Mouse (Mus musculus) midbrain, embryonic 11.5 days (tissue): ENCODE measurements around the gene Fam214a. TPM values are rescaled to one million over a fixed set of nuclear protein-coding genes. Genes with fewer than 3 reads are reported as not detected.

Experiments
- ATAC-seq: fragments of 200-750 bp; cut with Nextera tagmentation; 2 replicates; pipeline ENCODE4 v1.8.0; 2017; ENCODE audit warnings: moderate TSS enrichment, moderate library complexity; ENCODE audit not compliant: low FRiP score
- DNase-seq: peaks from one replicate; pipeline ENCODE4 v3.0.0; 2015; ENCODE audit warnings: low spot score; ENCODE audit errors: missing footprints
- H3K27ac ChIP-seq: fragments of 300-500 bp; sonication (generic); 2 replicates; pipeline ENCODE4 v1.5.1; 2014; ENCODE audit warnings: low read depth, low read length
- H3K27me3 ChIP-seq: fragments of 300-500 bp; sonication (generic); 2 replicates; pipeline ENCODE4 v1.6.1; 2014; ENCODE audit warnings: mild to moderate bottlenecking, low read length, moderate library complexity, mixed read lengths; ENCODE audit not compliant: control insufficient read depth, insufficient read depth
- H3K36me3 ChIP-seq: fragments of 300-500 bp; sonication (generic); 2 replicates; pipeline ENCODE4 v1.6.1; 2014; ENCODE audit warnings: mild to moderate bottlenecking, low read length, moderate library complexity, mixed read lengths; ENCODE audit not compliant: control insufficient read depth, insufficient read depth
- H3K4me1 ChIP-seq: fragments of 300-500 bp; sonication (generic); 2 replicates; pipeline ENCODE4 v1.6.1; 2014; ENCODE audit warnings: low read length; ENCODE audit not compliant: control insufficient read depth, insufficient read depth
- H3K4me2 ChIP-seq: fragments of 300-500 bp; sonication (generic); 2 replicates; pipeline ENCODE4 v1.6.1; 2014; ENCODE audit warnings: mild to moderate bottlenecking, moderate library complexity
- H3K4me3 ChIP-seq: fragments of 300-500 bp; sonication (generic); 2 replicates; pipeline ENCODE4 v1.5.1; 2014; ENCODE audit warnings: low read depth, low read length
- H3K9ac ChIP-seq: fragments of 300-500 bp; sonication (generic); 2 replicates; pipeline ENCODE4 v1.6.1; 2014; ENCODE audit warnings: low read length
- H3K9me3 ChIP-seq: fragments of 300-500 bp; sonication (generic); 2 replicates; pipeline ENCODE4 v1.6.1; 2016; ENCODE audit warnings: low read length; ENCODE audit not compliant: control insufficient read depth
- WGBS: fragments of 180-500 bp; shearing (Covaris S2); extraction: QIAGEN DNeasy Blood & Tissue Kit; methylation state at CpG from one replicate; pipeline ENCODE4 v1.1.7; 2014; 5-methylcytosine and 5-hydroxymethylcytosine counted together
- polyA plus RNA-seq: library from polyadenylated mRNA; unstranded; fragments of >200 nt; fragmentation: Nextera tagmentation; extraction: Ambion mirVana; gene quantifications from 2 replicates; pipeline ENCODE4 v1.2.1, GENCODE M21; 2014

Fam214a gene
- polyA plus RNA-seq, 1 experiment from 2014 or later = 18.9 TPM

GRCm38 (mm10) chr9:75040566-75040965, 87.9 kb downstream of the Fam214a start:
- Histone ChIP-seq H3K4me1 (peaks cover 4% of the 10 kb centered on the region; the same call in 1 of the 2 replicates), H3K27ac (no peak overlapping the region), H3K27me3 (no peaks in the 10 kb centered on the region), H3K36me3 (no peaks in the 10 kb centered on the region), H3K4me3 (no peak overlapping the region), H3K9me3 (no peaks in the 10 kb centered on the region), H3K9ac (no peak overlapping the region), H3K4me2 (no peak overlapping the region)
- WGBS = 91% methylated on average over 2 of the region's 2 CpGs
- DNase-seq = peak; percentile 72
- no peak for ATAC-seq

GRCm38 (mm10) chr9:75041840-75042525, 89.3 kb downstream of the Fam214a start:
- peak; percentile 49 for DNase-seq
- 86% methylated on average over 2 of the region's 2 CpGs for WGBS

GRCm38 (mm10) chr9:75043191-75043590, 90.5 kb downstream of the Fam214a start:
- DNase-seq = peak; percentile 71
- no peaks in the 10 kb centered on the region for H3K9me3 ChIP-seq
- H3K36me3 ChIP-seq = no peaks in the 10 kb centered on the region

More at GRCm38 (mm10) chr9:75041840-75042525, 89.3 kb downstream of the Fam214a start:
- no peak overlapping the region for H3K27ac ChIP-seq
- no peak for ATAC-seq
- no peak overlapping the region for H3K4me3 ChIP-seq
- H3K9ac ChIP-seq = no peak overlapping the region
- no peaks in the 10 kb centered on the region for H3K9me3 ChIP-seq
- H3K4me1 ChIP-seq = peaks cover 4% of the 10 kb centered on the region; the same call in 1 of the 2 replicates
- no peaks in the 10 kb centered on the region for H3K27me3 ChIP-seq
- no peaks in the 10 kb centered on the region for H3K36me3 ChIP-seq
- H3K4me2 ChIP-seq = no peak overlapping the region

GRCm38 (mm10) chr9:75047079-75047478, 94.4 kb downstream of the Fam214a start:
- ATAC-seq (no peak), DNase-seq (no peak)
- Histone ChIP-seq H3K4me3 (no peak overlapping the region), H3K9ac (no peak overlapping the region), H3K9me3 (no peaks in the 10 kb centered on the region), H3K36me3 (no peaks in the 10 kb centered on the region), H3K27me3 (no peaks in the 10 kb centered on the region), H3K4me1 (no peaks in the 10 kb centered on the region), H3K4me2 (no peak overlapping the region), H3K27ac (no peak overlapping the region)

More at GRCm38 (mm10) chr9:75043191-75043590, 90.5 kb downstream of the Fam214a start:
- ATAC-seq = no peak
- Histone ChIP-seq H3K27ac (no peak overlapping the region), H3K27me3 (no peaks in the 10 kb centered on the region), H3K4me3 (no peak overlapping the region), H3K4me1 (peaks cover 4% of the 10 kb centered on the region; the same call in 1 of the 2 replicates), H3K4me2 (no peak overlapping the region), H3K9ac (no peak overlapping the region)
- 92% methylated on average over 2 of the region's 2 CpGs for WGBS

- Histone ChIP-seq H3K36me3 (no peaks in the 10 kb centered on the region), H3K27ac (no peak overlapping the region), H3K9me3 (no peaks in the 10 kb centered on the region), H3K4me1 (no peaks in the 10 kb centered on the region), H3K27me3 (no peaks in the 10 kb centered on the region), H3K4me3 (no peak overlapping the region), H3K4me2 (no peak overlapping the region), H3K9ac (no peak overlapping the region)
- ATAC-seq (no peak), DNase-seq (peak; percentile 47)
- WGBS = 87% methylated on average over 3 of the region's 3 CpGs
Observed at GRCm38 (mm10) chr9:75049100-75049499, 96.4 kb downstream of the Fam214a start.

GRCm38 (mm10) chr9:75050003-75050402, 97.3 kb downstream of the Fam214a start:
- Histone ChIP-seq H3K9ac (no peak overlapping the region), H3K4me3 (no peak overlapping the region), H3K4me1 (no peaks in the 10 kb centered on the region), H3K9me3 (no peaks in the 10 kb centered on the region), H3K4me2 (no peak overlapping the region), H3K27ac (no peak overlapping the region), H3K36me3 (no peaks in the 10 kb centered on the region), H3K27me3 (no peaks in the 10 kb centered on the region)
- 39% methylated on average over 3 of the region's 3 CpGs for WGBS
- ATAC-seq (no peak), DNase-seq (peak; percentile 87)

GRCm38 (mm10) chr9:75051841-75052240, 99.2 kb downstream of the Fam214a start:
- H3K36me3 ChIP-seq = peaks cover 4% of the 10 kb centered on the region; the same call in 1 of the 2 replicates
- no peaks in the 10 kb centered on the region for H3K4me1 ChIP-seq
- 86% methylated on average over 4 of the region's 4 CpGs for WGBS
- H3K27me3 ChIP-seq = no peaks in the 10 kb centered on the region
- H3K27ac ChIP-seq = no peak overlapping the region
- DNase-seq = no peak
- ATAC-seq = no peak
- no peak overlapping the region for H3K4me2 ChIP-seq
- no peaks in the 10 kb centered on the region for H3K9me3 ChIP-seq
- no peak overlapping the region for H3K9ac ChIP-seq
- no peak overlapping the region for H3K4me3 ChIP-seq

- no peak overlapping the region for H3K4me3 ChIP-seq
- H3K4me2 ChIP-seq = no peak overlapping the region
- DNase-seq (no peak), ATAC-seq (no peak)
- H3K36me3 ChIP-seq = peaks cover 9% of the 10 kb centered on the region; the same call in 1 of the 2 replicates
- no peaks in the 10 kb centered on the region for H3K9me3 ChIP-seq
- H3K27me3 ChIP-seq = no peaks in the 10 kb centered on the region
- H3K27ac ChIP-seq = no peak overlapping the region
- H3K9ac ChIP-seq = no peak overlapping the region
- 95% methylated on average over 5 of the region's 5 CpGs for WGBS
- H3K4me1 ChIP-seq = no peaks in the 10 kb centered on the region
Observed at GRCm38 (mm10) chr9:75055046-75055445, 102.4 kb downstream of the Fam214a start.

GRCm38 (mm10) chr9:75064678-75065331, 112.1 kb downstream of the Fam214a start:
- Histone ChIP-seq H3K4me2 (no peak overlapping the region), H3K9me3 (no peaks in the 10 kb centered on the region), H3K27me3 (no peaks in the 10 kb centered on the region), H3K9ac (no peak overlapping the region), H3K4me3 (no peak overlapping the region), H3K4me1 (no peaks in the 10 kb centered on the region), H3K36me3 (no peaks in the 10 kb centered on the region; the same call in 1 of the 2 replicates), H3K27ac (no peak overlapping the region)
- ATAC-seq (no peak), DNase-seq (no peak)
- WGBS = 80% methylated on average over 9 of the region's 9 CpGs
